Mouse (Mus musculus) bone marrow macrophage, adult 2 months (primary cell): ENCODE measurements around the gene Fsd2.

Source experiments
- CTCF ChIP-seq: IDR thresholded peaks from 2 replicates; pipeline ENCODE4 v1.5.1; 2012; ENCODE audit warnings: low read depth, mild to moderate bottlenecking, low read length, moderate library complexity
- POLR2A ChIP-seq: IDR thresholded peaks from 2 replicates; pipeline ENCODE4 v1.6.1; 2012; ENCODE audit warnings: mild to moderate bottlenecking, low read depth, low read length, borderline replicate concordance

DNA sequence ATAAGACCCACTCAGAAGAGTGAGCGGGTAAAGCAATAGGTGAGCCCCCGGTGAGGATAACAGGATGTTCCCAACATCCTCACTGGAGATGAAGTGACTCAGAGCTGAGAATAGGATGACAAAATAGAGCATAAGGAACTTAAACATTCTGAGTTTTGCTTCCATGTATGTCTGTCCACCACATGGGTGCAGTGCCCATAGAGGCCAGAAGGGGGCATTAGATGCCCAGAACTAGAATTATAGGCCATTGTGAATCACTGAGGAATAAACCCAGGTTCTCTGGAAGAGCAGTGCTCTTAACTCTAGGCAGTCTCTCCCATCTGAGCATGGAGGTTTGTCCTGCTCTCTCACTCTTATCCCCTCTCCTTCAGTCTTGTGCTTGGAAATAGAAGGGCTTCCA, 12.4 kb downstream of the Fsd2 start:
- TF ChIP-seq CTCF = no peak
- no peak for TF ChIP-seq POLR2A
